Mouse (Mus musculus) neural tube, embryonic 12.5 days (tissue): ENCODE results near the gene T2. TPM values are rescaled to one million over a fixed set of nuclear protein-coding genes. Genes with fewer than 3 reads are reported as not detected.
"Not testable (repeated sequence)": the region's sequence is repeated elsewhere in the genome, so short reads cannot be mapped to it uniquely, and the experiment has no call there.

ENCODE experiments used
- ATAC-seq: fragments of 200-750 bp; cut with Nextera tagmentation; 2 replicates; pipeline ENCODE4 v1.8.0; 2017; ENCODE audit warnings: low read depth, mild to moderate bottlenecking, moderate TSS enrichment, moderate library complexity; ENCODE audit not compliant: low FRiP score
- H3K27ac ChIP-seq: fragments of 300-500 bp; sonication (generic); 2 replicates; pipeline ENCODE4 v1.5.1; 2016
- H3K27me3 ChIP-seq: fragments of 300-500 bp; sonication (generic); replicated peaks from 2 replicates; pipeline ENCODE4 v1.6.1; 2016; ENCODE audit warnings: mild to moderate bottlenecking
- H3K36me3 ChIP-seq: fragments of 300-500 bp; sonication (generic); 2 replicates; pipeline ENCODE4 v1.6.1; 2016; ENCODE audit warnings: mild to moderate bottlenecking
- H3K4me1 ChIP-seq: fragments of 300-500 bp; sonication (generic); 2 replicates; pipeline ENCODE4 v1.6.1; 2016
- H3K4me2 ChIP-seq: fragments of 300-500 bp; sonication (generic); replicated peaks from 2 replicates; pipeline ENCODE4 v1.6.1; 2016; ENCODE audit warnings: mild to moderate bottlenecking
- H3K4me3 ChIP-seq: fragments of 300-500 bp; sonication (generic); 2 replicates; pipeline ENCODE4 v1.5.1; 2016
- H3K9ac ChIP-seq: fragments of 300-500 bp; sonication (generic); 2 replicates; pipeline ENCODE4 v1.6.1; 2016; ENCODE audit warnings: mild to moderate bottlenecking
- H3K9me3 ChIP-seq: fragments of 300-500 bp; sonication (generic); 2 replicates; pipeline ENCODE4 v1.6.1; 2016; ENCODE audit warnings: mild to moderate bottlenecking
- WGBS: fragments of 180-500 bp; shearing (Covaris S2); methylation state at CpG from one replicate; pipeline ENCODE4 v1.1.7; 2016; 5-methylcytosine and 5-hydroxymethylcytosine counted together
- polyA plus RNA-seq: library from polyadenylated mRNA; unstranded; fragments of >200 nt; fragmentation: Nextera tagmentation; extraction: Ambion mirVana; gene quantifications from 2 replicates; pipeline ENCODE4 v1.2.1, GENCODE M21; 2016

The T2 gene
- polyA plus RNA-seq, 1 experiment from 2014 or later: 0.44 TPM

DNA sequence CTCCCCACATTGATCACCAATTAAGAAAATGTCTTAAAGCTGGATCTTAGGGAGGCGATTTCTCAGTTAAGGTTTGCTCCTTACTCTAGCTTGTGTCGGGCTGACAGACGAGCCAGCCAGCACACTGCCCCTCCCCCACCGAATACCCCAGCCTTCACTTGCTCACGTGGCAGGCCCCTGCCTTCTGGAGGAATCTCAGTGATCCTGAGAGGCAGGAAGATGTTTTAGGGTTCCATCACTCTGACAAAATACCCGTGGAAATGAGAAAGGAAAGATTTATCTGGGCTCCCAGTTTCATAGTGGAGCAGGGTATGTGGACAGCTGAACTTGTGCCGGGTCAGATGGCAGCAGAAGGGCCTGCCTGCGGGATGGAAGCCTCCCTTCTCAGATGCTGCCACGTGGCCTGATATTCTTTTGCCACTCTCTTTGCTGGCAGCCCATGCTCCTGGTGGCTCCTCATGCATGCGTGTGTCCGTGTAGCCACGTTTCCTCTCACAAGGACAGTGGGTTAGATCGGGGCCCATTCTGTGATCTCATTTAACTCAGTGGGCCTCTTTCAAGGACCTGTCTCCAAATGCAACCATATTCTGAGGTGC, 14.9 kb downstream of the T2 start:
- Histone ChIP-seq H3K9me3 (no peaks in the 10 kb centered on the region), H3K4me2 (peak overlapping the region; percentile 63; the same call in 1 of the 2 replicates), H3K27me3 (no peaks in the 10 kb centered on the region), H3K36me3 (no peaks in the 10 kb centered on the region), H3K4me1 (peaks cover 50% of the 10 kb centered on the region), H3K27ac (peak overlapping the region; percentile 96; the same call in 1 of the 2 replicates), H3K9ac (0 out of 2 replicates have a peak overlapping the region, but pooled peaks have one; percentile 0), H3K4me3 (no peak overlapping the region)
- no peak for ATAC-seq
- 28% methylated on average over 13 of the region's 13 CpGs for WGBS

DNA sequence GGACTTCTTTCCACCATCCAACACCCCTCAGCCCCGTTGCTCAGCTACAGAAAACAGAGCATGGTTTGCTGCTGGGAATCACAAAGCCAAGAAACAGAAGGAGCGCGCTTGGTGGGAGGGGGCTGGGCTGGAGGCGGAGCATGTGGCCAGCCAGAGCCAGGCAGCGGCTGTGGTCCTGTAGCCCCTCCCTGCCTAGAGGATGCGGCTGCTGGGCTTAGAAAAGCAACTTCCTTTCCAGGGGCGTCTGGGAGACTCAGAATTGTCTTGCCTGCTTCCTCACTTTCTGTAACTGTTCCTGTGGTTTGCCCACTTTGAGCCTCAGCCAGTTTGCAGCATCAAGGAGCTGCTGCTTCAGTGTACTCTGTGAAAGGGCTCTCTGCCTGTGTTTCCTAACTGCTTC, 16.0 kb downstream of the T2 start:
- H3K9me3 ChIP-seq: no peaks in the 10 kb centered on the region
- peak; percentile 82 for ATAC-seq
- WGBS: 1% methylated on average over 7 of the region's 7 CpGs
- peak overlapping the region; percentile 63 for H3K4me2 ChIP-seq
- peak overlapping the region; percentile 65 for H3K9ac ChIP-seq
- H3K27me3 ChIP-seq: no peaks in the 10 kb centered on the region
- peaks cover 52% of the 10 kb centered on the region for H3K4me1 ChIP-seq
- no peaks in the 10 kb centered on the region for H3K36me3 ChIP-seq
- H3K27ac ChIP-seq: peak overlapping the region; percentile 96
- peak overlapping the region; percentile 29 for H3K4me3 ChIP-seq

DNA sequence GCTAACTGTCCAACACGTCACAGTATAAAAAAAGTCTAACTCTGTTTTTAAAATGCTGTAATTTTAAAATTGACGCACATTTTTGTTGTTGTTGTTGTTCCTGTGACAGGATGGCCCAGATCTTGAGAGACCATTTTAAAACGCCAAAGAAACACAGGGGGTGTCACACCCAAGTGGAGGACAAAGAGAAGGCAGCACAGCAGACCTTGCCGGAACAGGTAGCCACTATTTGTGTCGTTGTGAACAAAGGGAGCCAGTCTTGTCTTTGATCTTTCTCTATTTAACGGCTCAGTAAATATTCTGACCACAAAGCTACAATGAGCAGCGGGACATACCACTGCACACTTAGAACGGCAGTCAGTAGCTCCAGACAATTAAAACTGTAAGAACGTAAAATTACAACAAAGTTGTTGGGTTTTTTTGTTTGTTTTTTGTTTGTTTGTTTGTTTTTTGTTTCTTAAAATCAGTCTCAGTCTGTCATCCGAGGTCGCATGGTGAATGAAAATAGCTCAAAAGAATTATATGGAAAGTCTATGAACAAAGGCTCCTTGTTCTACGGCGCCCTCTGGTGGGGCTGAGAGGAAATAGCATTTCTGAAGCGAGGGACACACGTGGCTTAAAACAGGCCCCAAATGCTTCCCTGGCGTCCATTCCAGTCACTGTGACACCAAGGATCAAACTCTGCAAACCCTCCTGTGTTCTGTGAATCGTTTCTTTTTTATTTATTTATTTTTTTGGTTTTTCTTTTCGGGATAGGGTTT, 16.7 kb downstream of the T2 start:
- ATAC-seq: peak; percentile 36
- Histone ChIP-seq H3K27me3 (no peaks in the 10 kb centered on the region), H3K4me1 (peaks cover 46% of the 10 kb centered on the region), H3K4me2 (peak overlapping the region; percentile 63), H3K9ac (peak overlapping the region; percentile 65), H3K9me3 (no peaks in the 10 kb centered on the region), H3K27ac (peak overlapping the region; percentile 96), H3K36me3 (no peaks in the 10 kb centered on the region), H3K4me3 (peak overlapping the region; percentile 29)
- 1% methylated on average over 18 of the region's 18 CpGs for WGBS

DNA sequence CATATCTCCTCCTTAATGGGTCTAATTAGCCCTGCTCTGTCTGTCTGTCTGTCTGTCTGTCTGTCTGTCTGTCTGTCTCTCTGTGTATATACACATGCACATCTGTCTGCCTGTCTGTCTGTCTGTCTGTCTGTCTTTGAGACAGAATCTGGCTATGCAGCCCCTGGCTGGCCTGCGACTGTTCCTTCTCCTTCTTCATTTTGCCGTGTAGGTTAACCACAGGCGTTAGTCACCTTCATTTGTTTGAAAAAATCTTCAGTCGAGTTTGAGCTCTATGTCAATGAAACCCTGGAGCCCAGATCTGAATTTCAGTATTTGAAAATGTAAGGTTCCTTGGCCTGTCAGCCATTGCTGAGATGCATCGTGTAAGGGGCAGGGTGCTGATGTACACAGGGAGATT, 21.5 kb downstream of the T2 start:
- Histone ChIP-seq H3K27ac (no peak overlapping the region), H3K9me3 (no peaks in the 10 kb centered on the region), H3K27me3 (no peaks in the 10 kb centered on the region), H3K9ac (no peak overlapping the region), H3K4me1 (peaks cover 5% of the 10 kb centered on the region; the same call in 1 of the 2 replicates), H3K4me2 (no peak overlapping the region), H3K36me3 (no peaks in the 10 kb centered on the region), H3K4me3 (no peak overlapping the region)
- ATAC-seq: no peak
- 56% methylated on average over 5 of the region's 5 CpGs for WGBS

DNA sequence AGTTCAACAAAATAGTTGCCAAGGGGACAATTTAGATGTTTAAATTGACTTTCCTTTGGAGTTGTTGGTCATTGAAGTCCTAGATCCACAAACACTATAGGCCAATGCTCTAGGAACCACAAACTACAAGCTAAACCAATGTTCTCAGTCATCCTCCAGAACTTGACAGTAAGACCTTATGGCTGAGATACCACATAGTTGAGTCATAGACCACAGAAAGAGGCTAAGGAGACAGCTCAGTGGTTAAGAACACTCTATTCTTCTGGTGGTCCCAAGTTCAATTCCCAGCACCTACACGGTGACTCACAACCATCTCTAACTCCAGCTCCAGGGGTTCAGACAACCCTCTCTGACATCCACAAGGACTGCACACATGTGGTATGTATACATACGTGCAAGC, 29.6 kb downstream of the T2 start:
- Histone ChIP-seq H3K27me3 (peaks cover 31% of the 10 kb centered on the region), H3K9ac (no peak overlapping the region), H3K36me3 (no peaks in the 10 kb centered on the region), H3K27ac (no peak overlapping the region), H3K4me3 (no peak overlapping the region), H3K4me1 (peaks cover 8% of the 10 kb centered on the region), H3K9me3 (no peaks in the 10 kb centered on the region), H3K4me2 (no peak overlapping the region)
- no peak for ATAC-seq
- WGBS: 96% methylated on average over 2 of the region's 2 CpGs

DNA sequence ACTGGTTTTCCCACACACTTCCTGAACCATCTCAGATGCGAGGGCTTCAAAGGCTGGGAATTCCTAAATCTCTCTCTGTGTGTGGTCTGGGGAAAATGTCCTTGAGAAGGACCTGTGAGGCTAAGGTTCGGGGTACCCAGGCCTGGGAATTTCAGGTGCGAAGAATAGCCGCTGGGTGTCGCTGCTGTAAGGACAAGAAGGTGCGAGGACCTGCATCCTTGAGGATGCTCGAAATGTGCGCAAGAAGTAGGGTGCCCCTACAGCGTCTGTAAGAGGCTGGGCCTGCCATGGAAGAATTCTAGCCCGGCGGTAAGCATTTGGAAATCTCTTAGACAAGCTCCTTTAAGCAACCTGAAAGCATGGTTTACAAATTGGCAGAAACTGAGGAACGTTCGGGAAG, 32.7 kb downstream of the T2 start:
- Histone ChIP-seq H3K27me3 (peaks cover 47% of the 10 kb centered on the region), H3K9me3 (no peaks in the 10 kb centered on the region), H3K4me1 (peaks cover 8% of the 10 kb centered on the region), H3K4me2 (peak overlapping the region; percentile 48), H3K27ac (no peak overlapping the region), H3K4me3 (no peak overlapping the region), H3K36me3 (no peaks in the 10 kb centered on the region), H3K9ac (no peak overlapping the region)
- no peak for ATAC-seq
- 2% methylated on average over 13 of the region's 13 CpGs for WGBS

DNA sequence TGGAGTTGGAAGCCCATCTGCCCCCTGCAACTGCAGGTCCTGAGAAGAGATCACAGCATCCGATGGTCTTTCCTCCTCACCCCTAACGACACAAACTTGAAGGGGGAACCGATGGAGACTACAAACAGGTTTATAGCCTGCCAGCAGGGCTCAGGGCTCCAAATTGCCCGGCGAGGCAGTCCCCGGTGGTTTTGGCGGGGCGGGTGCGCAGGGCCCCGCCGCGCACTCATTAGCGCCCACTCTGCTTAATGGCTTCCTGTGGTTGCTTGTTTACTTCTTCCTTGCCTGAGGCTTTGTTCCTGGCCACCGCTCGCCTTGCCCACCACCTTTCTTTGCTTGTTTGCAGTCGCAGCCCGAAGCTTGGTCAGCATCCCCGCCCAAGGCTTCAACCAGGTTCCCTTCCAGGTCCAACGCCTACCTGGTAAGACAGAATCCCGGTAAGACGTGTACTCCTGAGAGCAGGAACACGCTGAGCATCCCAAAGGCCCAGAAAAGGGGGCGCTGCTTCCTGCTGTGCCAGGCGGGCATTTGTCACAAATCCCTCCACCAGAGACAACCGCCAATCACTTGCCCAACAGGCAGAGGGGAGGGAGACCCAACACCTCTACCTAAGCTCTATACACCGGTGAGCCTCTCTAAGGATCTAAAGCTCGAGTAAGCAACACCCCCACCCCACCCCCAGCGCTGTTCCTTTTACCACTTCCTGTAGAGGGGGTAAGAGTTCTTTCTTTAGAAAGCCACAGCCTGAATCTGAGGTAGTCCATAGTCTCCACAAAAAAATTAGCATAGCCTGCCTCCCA, 33.4 kb downstream of the T2 start:
- peak overlapping the region; percentile 26 for H3K4me3 ChIP-seq
- H3K9me3 ChIP-seq: no peaks in the 10 kb centered on the region
- H3K27me3 ChIP-seq: peaks cover 47% of the 10 kb centered on the region
- H3K9ac ChIP-seq: no peak overlapping the region
- H3K27ac ChIP-seq: no peak overlapping the region
- ATAC-seq: no peak
- H3K36me3 ChIP-seq: no peaks in the 10 kb centered on the region
- H3K4me1 ChIP-seq: peaks cover 8% of the 10 kb centered on the region
- peak overlapping the region; percentile 48 for H3K4me2 ChIP-seq
- WGBS: 1% methylated on average over 28 of the region's 28 CpGs

DNA sequence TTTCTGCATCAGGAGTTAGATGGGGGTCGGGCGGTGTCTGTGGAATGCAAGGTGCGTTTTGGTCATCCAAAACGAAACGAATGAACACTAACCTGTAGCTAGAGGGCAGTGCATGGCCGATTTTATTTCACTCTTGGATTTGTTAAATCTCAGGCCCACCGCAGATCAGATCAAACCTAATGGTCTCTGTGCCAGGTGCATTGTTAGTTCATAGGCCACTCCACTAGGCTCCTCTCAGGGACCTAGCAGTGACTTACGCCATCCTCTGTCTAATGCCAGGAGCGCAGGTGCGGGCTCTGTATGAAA, 34.0 kb downstream of the T2 start:
- WGBS: 3% methylated on average over 10 of the region's 10 CpGs
- ATAC-seq: no peak
- peak overlapping the region; percentile 48 for H3K4me2 ChIP-seq
- peaks cover 8% of the 10 kb centered on the region for H3K4me1 ChIP-seq
- peaks cover 47% of the 10 kb centered on the region for H3K27me3 ChIP-seq
- H3K9ac ChIP-seq: no peak overlapping the region
- no peaks in the 10 kb centered on the region for H3K9me3 ChIP-seq
- H3K4me3 ChIP-seq: no peak overlapping the region
- no peaks in the 10 kb centered on the region for H3K36me3 ChIP-seq
- no peak overlapping the region for H3K27ac ChIP-seq

DNA sequence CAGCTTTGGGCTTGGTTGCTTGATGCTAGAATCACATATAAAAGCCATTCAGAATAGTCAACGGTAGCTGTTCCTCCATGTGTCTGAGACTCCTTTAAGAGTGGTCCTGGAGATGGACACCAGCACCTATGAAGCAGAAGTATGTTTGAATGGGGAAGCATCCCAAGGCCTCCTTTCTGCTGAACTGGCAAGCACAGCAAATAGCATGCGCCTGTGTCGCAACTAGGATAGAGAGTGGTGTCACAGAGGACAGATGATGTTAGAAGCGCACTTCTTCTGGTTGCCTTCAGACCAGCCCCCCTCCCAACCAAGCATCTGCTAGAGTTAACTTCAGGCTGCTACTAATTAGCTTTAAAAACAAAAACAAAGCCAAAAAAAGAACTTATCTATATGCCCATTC, 34.7 kb downstream of the T2 start:
- H3K36me3 ChIP-seq: no peaks in the 10 kb centered on the region
- peaks cover 8% of the 10 kb centered on the region for H3K4me1 ChIP-seq
- peaks cover 47% of the 10 kb centered on the region for H3K27me3 ChIP-seq
- no peaks in the 10 kb centered on the region for H3K9me3 ChIP-seq
- H3K4me2 ChIP-seq: no peak overlapping the region
- no peak for ATAC-seq
- no peak overlapping the region for H3K9ac ChIP-seq
- WGBS: 51% methylated on average over 4 of the region's 4 CpGs
- H3K4me3 ChIP-seq: no peak overlapping the region
- no peak overlapping the region for H3K27ac ChIP-seq

DNA sequence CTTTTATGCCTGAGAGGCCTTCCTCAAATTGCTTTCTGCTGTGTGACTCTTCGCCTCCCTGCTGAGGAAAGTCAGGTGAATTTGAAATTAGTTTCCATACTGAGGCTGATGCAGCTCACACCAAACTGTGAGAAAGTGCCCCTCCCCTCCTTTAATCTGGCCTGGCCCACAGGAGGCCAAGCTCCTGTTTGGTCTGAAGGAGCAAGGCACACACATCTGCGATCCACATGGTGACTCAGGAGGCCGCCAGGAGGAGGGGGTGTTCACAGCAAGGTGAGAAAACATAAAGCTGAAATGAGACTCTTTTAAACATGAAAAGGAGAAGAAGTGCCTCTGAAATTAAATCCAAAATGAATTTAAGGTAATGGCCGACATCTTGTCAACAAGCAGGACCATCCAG, 40.6 kb downstream of the T2 start:
- 50% methylated on average over 4 of the region's 4 CpGs for WGBS
- no peak for ATAC-seq
- Histone ChIP-seq H3K4me2 (no peak overlapping the region), H3K4me1 (no peaks in the 10 kb centered on the region; the same call in 1 of the 2 replicates), H3K27ac (no peak overlapping the region), H3K4me3 (no peak overlapping the region), H3K9me3 (no peaks in the 10 kb centered on the region), H3K9ac (no peak overlapping the region), H3K36me3 (no peaks in the 10 kb centered on the region), H3K27me3 (peaks cover 7% of the 10 kb centered on the region)

DNA sequence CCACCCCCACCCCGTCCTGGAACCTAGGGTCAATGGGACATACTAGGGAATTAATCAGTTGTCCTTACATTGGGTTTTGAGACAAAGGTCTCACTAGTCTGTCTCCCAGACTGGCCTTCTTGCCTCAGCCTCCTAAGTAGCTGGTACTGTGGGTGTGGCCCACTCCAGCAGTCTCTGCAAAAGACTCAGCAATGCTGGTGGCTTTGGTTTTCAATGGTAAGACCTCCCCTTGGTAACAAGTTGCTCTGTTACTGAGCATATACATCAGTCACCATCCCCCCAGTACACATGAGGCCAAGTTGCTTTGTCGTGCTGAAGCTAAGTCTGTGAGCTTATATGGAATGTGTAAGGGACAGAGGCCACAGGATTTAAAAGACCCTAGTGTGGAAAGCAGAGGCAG, 42.2 kb downstream of the T2 start:
- H3K9me3 ChIP-seq: no peaks in the 10 kb centered on the region
- no peaks in the 10 kb centered on the region for H3K36me3 ChIP-seq
- no peak overlapping the region for H3K4me3 ChIP-seq
- no peak for ATAC-seq
- H3K27ac ChIP-seq: no peak overlapping the region
- no peaks in the 10 kb centered on the region for H3K27me3 ChIP-seq
- 66% methylated on average over 2 of the region's 2 CpGs for WGBS
- no peaks in the 10 kb centered on the region; the same call in 1 of the 2 replicates for H3K4me1 ChIP-seq
- H3K9ac ChIP-seq: no peak overlapping the region
- H3K4me2 ChIP-seq: no peak overlapping the region

DNA sequence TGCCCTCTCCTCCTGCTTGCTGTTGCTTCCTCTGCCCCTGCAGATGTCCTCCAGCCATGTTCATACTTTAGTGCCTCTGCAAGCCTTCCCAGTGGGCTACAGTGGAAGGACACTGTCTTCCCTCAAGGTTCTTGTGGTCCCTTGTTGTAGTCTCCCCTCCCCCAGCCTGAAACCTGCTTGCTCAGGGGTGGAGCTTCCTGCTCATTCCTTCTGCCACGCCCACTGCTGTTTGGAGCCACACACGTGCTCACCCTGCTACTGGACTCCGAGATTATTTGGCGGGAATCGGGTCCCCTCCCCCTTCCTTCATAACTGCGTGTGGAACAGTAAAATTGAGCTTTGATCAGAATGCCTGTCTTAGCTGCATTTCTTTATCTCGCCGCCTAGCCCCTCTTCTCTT, 48.1 kb downstream of the T2 start:
- not testable (repeated sequence) for ATAC-seq, H3K4me2 ChIP-seq, H3K4me3 ChIP-seq, H3K9me3 ChIP-seq, H3K36me3 ChIP-seq, H3K27me3 ChIP-seq, H3K27ac ChIP-seq, H3K9ac ChIP-seq
- 56% methylated on average over 8 of the region's 8 CpGs for WGBS
- H3K4me1 ChIP-seq: peaks cover 13% of the 10 kb centered on the region
